In the genomic region with DNA sequence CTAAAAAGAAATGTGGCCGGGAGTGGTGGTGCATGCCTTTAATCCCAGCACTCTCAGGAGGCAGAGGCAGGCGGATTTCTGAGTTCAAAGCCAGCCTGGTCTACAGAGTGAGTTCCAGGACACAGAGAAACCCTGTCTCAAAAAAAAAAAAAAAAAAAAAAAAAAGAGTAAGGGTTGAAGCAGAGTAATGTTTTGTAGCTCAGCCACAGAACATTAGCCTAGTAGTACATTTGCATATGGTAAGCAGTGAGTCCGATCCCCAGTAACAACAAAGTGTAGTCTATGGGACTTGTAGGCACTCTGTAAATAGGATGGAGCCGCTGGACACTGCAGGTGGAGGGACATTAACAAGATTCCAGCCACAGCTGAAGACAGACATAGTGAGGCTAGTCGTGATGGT, we compare ENCODE assay signal across 22 mouse cellular contexts. TPM values are rescaled to one million over a fixed set of nuclear protein-coding genes. Genes with fewer than 3 reads are reported as not detected.
DNase-seq lines count a peak whose midpoint lies in the region; ATAC-seq and TF ChIP-seq lines count a peak whose summit lies in the region.
"Had no signal": no experiment of that assay in that cellular context is flagged by ENCODE, and none has a peak within 500 bp of the region (broad histone marks: within the 10 kb centered on the region; RNA-seq: fewer than 3 reads in every experiment).

No protein-coding gene starts in this region.

- H3K36me3 ChIP-seq in forebrain, postnatal 0 days (ENCODE audit: insufficient read depth) = no peaks in the 10 kb centered on the region
- H3K36me3 ChIP-seq in forebrain, embryonic 15.5 days = no peaks in the 10 kb centered on the region
- H3K36me3 ChIP-seq in hindbrain, embryonic 12.5 days = no peaks in the 10 kb centered on the region
- H3K36me3 ChIP-seq in hindbrain, postnatal 0 days (ENCODE audit: insufficient read depth, low read length) = no peaks in the 10 kb centered on the region
- no peaks in the 10 kb centered on the region for H3K36me3 ChIP-seq in midbrain, embryonic 13.5 days
- no peaks in the 10 kb centered on the region for H3K36me3 ChIP-seq in midbrain, postnatal 0 days (ENCODE audit: insufficient read depth, low read length)
- peaks cover 28% of the 10 kb centered on the region for H3K36me3 ChIP-seq in myocyte (ENCODE audit: control insufficient read depth, insufficient read depth)
- H3K36me3 ChIP-seq: embryonic facial prominence, embryonic 12.5 days; limb, embryonic 15.5 days; midbrain, embryonic 15.5 days; neural tube, embryonic 12.5 days had no signal

- no peaks in the 10 kb centered on the region for H3K9me3 ChIP-seq in forebrain, postnatal 0 days (ENCODE audit: low read length)
- no peaks in the 10 kb centered on the region for H3K9me3 ChIP-seq in forebrain, embryonic 15.5 days
- no peaks in the 10 kb centered on the region for H3K9me3 ChIP-seq in hindbrain, embryonic 12.5 days (replicated peaks)
- H3K9me3 ChIP-seq in hindbrain, postnatal 0 days (ENCODE audit: low read length) = no peaks in the 10 kb centered on the region
- H3K9me3 ChIP-seq in midbrain, embryonic 13.5 days = no peaks in the 10 kb centered on the region
- no peaks in the 10 kb centered on the region for H3K9me3 ChIP-seq in midbrain, postnatal 0 days (ENCODE audit: low read length)
- H3K9me3 ChIP-seq: embryonic facial prominence, embryonic 12.5 days; limb, embryonic 15.5 days; midbrain, embryonic 15.5 days; neural tube, embryonic 12.5 days had no signal

- peak overlapping the region; percentile 87; the same call in 1 of the 2 replicates for H3K4me2 ChIP-seq in forebrain, postnatal 0 days (ENCODE audit: low read depth)
- no peak overlapping the region for H3K4me2 ChIP-seq in forebrain, embryonic 15.5 days (replicated peaks)
- H3K4me2 ChIP-seq in hindbrain, embryonic 12.5 days (replicated peaks) = no peak overlapping the region
- H3K4me2 ChIP-seq in hindbrain, postnatal 0 days (ENCODE audit: low read depth, low read length) = no peak overlapping the region
- H3K4me2 ChIP-seq in midbrain, embryonic 13.5 days (replicated peaks) = no peak overlapping the region
- no peak overlapping the region for H3K4me2 ChIP-seq in midbrain, postnatal 0 days (ENCODE audit: low read depth, low read length, poor library complexity, severe bottlenecking)
- H3K4me2 ChIP-seq in myocyte (ENCODE audit: low read depth) = peak overlapping the region; percentile 84

- H3ac ChIP-seq in myocyte (ENCODE audit: control insufficient read depth, insufficient read length) = no peak overlapping the region

- no peaks in the 10 kb centered on the region for H3K27me3 ChIP-seq in forebrain, postnatal 0 days (ENCODE audit: insufficient read depth, low read length)
- 0 out of 2 replicates have a peak, but pooled peaks cover 6% of the 10 kb centered on the region for H3K27me3 ChIP-seq in forebrain, embryonic 15.5 days
- peaks cover 13% of the 10 kb centered on the region for H3K27me3 ChIP-seq in hindbrain, embryonic 12.5 days
- H3K27me3 ChIP-seq in hindbrain, postnatal 0 days (ENCODE audit: insufficient read depth, low read length) = no peaks in the 10 kb centered on the region
- peaks cover 12% of the 10 kb centered on the region for H3K27me3 ChIP-seq in midbrain, embryonic 13.5 days
- no peaks in the 10 kb centered on the region for H3K27me3 ChIP-seq in midbrain, postnatal 0 days (ENCODE audit: insufficient read depth, low read length)
- H3K27me3 ChIP-seq in myocyte (ENCODE audit: control insufficient read depth, insufficient read depth, insufficient read length) = no peaks in the 10 kb centered on the region
- H3K27me3 ChIP-seq: limb, embryonic 15.5 days; midbrain, embryonic 15.5 days had no signal

- ATAC-seq in forebrain, postnatal 0 days = no peak
- ATAC-seq in forebrain, embryonic 15.5 days (replicated peaks) = no peak
- ATAC-seq in hindbrain, embryonic 12.5 days (ENCODE audit: low FRiP score) = no peak
- no peak for ATAC-seq in hindbrain, postnatal 0 days
- ATAC-seq in midbrain, embryonic 13.5 days = no peak
- no peak for ATAC-seq in midbrain, postnatal 0 days (ENCODE audit: low FRiP score)

- TF ChIP-seq POLR2A in myocyte (IDR thresholded peaks at IDR 0.05; ENCODE audit: insufficient read length, low read depth) = no peak

- no peak for DNase-seq in forebrain, postnatal 0 days
- DNase-seq in hindbrain, postnatal 0 days (ENCODE audit: low spot score) = no peak
- DNase-seq in midbrain, postnatal 0 days (ENCODE audit: low spot score) = no peak
- no peak for DNase-seq in embryo, embryonic 11 days
- DNase-seq: gastrocnemius, postnatal 10 days; kidney, adult 8-10 months; right cerebral cortex, adult 18-20 months had no signal

- no peak overlapping the region for H3K9ac ChIP-seq in forebrain, postnatal 0 days
- no peak overlapping the region for H3K9ac ChIP-seq in forebrain, embryonic 15.5 days (replicated peaks)
- no peak overlapping the region for H3K9ac ChIP-seq in hindbrain, embryonic 12.5 days
- no peak overlapping the region for H3K9ac ChIP-seq in hindbrain, postnatal 0 days (replicated peaks; ENCODE audit: low read length)
- H3K9ac ChIP-seq in midbrain, embryonic 13.5 days (replicated peaks) = no peak overlapping the region
- no peak overlapping the region for H3K9ac ChIP-seq in midbrain, postnatal 0 days (replicated peaks; ENCODE audit: low read length, poor library complexity, severe bottlenecking)

- H3K27ac ChIP-seq in forebrain, postnatal 0 days (ENCODE audit: low read depth, low read length) = no peak overlapping the region
- H3K27ac ChIP-seq in forebrain, embryonic 15.5 days (replicated peaks) = no peak overlapping the region
- no peak overlapping the region for H3K27ac ChIP-seq in hindbrain, embryonic 12.5 days
- no peak overlapping the region for H3K27ac ChIP-seq in hindbrain, postnatal 0 days
- no peak overlapping the region for H3K27ac ChIP-seq in midbrain, embryonic 13.5 days
- no peak overlapping the region for H3K27ac ChIP-seq in midbrain, postnatal 0 days (ENCODE audit: low read depth, low read length)
- H3K27ac ChIP-seq: embryonic facial prominence, embryonic 12.5 days; limb, embryonic 15.5 days; midbrain, embryonic 15.5 days; neural tube, embryonic 12.5 days had no signal

- TF ChIP-seq CTCF in forebrain, postnatal 0 days (IDR thresholded peaks at IDR 0.05; ENCODE audit: low read depth) = no peak
- TF ChIP-seq CTCF in hindbrain, postnatal 0 days (IDR thresholded peaks at IDR 0.05; ENCODE audit: low read depth) = no peak
- no peak for TF ChIP-seq CTCF in midbrain, postnatal 0 days (IDR thresholded peaks at IDR 0.05)

- 0 out of 2 replicates have a peak, but pooled peaks cover 4% of the 10 kb centered on the region for H3K4me1 ChIP-seq in forebrain, postnatal 0 days (ENCODE audit: insufficient read depth)
- peaks cover 15% of the 10 kb centered on the region for H3K4me1 ChIP-seq in forebrain, embryonic 15.5 days
- H3K4me1 ChIP-seq in hindbrain, embryonic 12.5 days = peaks cover 14% of the 10 kb centered on the region
- peaks cover 4% of the 10 kb centered on the region; the same call in 1 of the 2 replicates for H3K4me1 ChIP-seq in hindbrain, postnatal 0 days (ENCODE audit: insufficient read depth, low read length)
- peaks cover 17% of the 10 kb centered on the region for H3K4me1 ChIP-seq in midbrain, embryonic 13.5 days (replicated peaks)
- peaks cover 3% of the 10 kb centered on the region; the same call in 1 of the 2 replicates for H3K4me1 ChIP-seq in midbrain, postnatal 0 days (ENCODE audit: insufficient read depth, low read length)

- 67% methylated on average over 5 of the region's 5 CpGs for WGBS in forebrain, postnatal 0 days
- 67% methylated on average over 5 of the region's 5 CpGs for WGBS in forebrain, embryonic 15.5 days
- WGBS in hindbrain, embryonic 12.5 days = 60% methylated on average over 5 of the region's 5 CpGs
- WGBS in hindbrain, postnatal 0 days = 69% methylated on average over 5 of the region's 5 CpGs
- WGBS in midbrain, embryonic 13.5 days = 62% methylated on average over 5 of the region's 5 CpGs
- WGBS in midbrain, postnatal 0 days = 61% methylated on average over 5 of the region's 5 CpGs

- H3K4me3 ChIP-seq in forebrain, postnatal 0 days (ENCODE audit: low read depth, low read length) = no peak overlapping the region
- H3K4me3 ChIP-seq in forebrain, embryonic 15.5 days = no peak overlapping the region
- peak overlapping the region; percentile 52; the same call in 1 of the 2 replicates for H3K4me3 ChIP-seq in hindbrain, embryonic 12.5 days
- no peak overlapping the region for H3K4me3 ChIP-seq in hindbrain, postnatal 0 days (ENCODE audit: low read length)
- H3K4me3 ChIP-seq in midbrain, embryonic 13.5 days (replicated peaks) = peak overlapping the region; percentile 55; the same call in 1 of the 2 replicates
- H3K4me3 ChIP-seq in midbrain, postnatal 0 days (ENCODE audit: low read depth, low read length) = no peak overlapping the region
- no peak overlapping the region for H3K4me3 ChIP-seq in myocyte

- peaks cover 33% of the 10 kb centered on the region for H3K79me2 ChIP-seq in myocyte (ENCODE audit: control insufficient read depth, insufficient read depth)

RNA-seq across cellular contexts. Expression of gene Trib3, which starts 1.1 kb away (rescaled TPM):
- 2.0 and 2.2 TPM in 2 replicates for total RNA-seq in forebrain, postnatal 0 days (2014; rRNA removed)
- polyA plus RNA-seq in forebrain, postnatal 0 days (2015; fragmentation: Nextera tagmentation; extraction: Ambion mirVana) = 1.3 and 1.4 TPM in 2 replicates
- 0.55 and 0.85 TPM in 2 replicates for polyA plus RNA-seq in forebrain, embryonic 15.5 days (2015; fragmentation: Nextera tagmentation; extraction: Ambion mirVana)
- polyA plus RNA-seq in hindbrain, embryonic 12.5 days (2016; fragmentation: Nextera tagmentation; extraction: Ambion mirVana) = 3.0 and 3.5 TPM in 2 replicates
- 2.5 and 4.2 TPM in 2 replicates for total RNA-seq in hindbrain, postnatal 0 days (2014; rRNA removed)
- polyA plus RNA-seq in hindbrain, postnatal 0 days (2015; fragmentation: Nextera tagmentation; extraction: Ambion mirVana) = 2.7 and 3.4 TPM in 2 replicates
- 0.82 and 0.89 TPM in 2 replicates for polyA plus RNA-seq in midbrain, embryonic 13.5 days (2015; fragmentation: Nextera tagmentation; extraction: Ambion mirVana)
- total RNA-seq in midbrain, postnatal 0 days (2014; rRNA removed) = 3.0 and 4.2 TPM in 2 replicates
- 3.0 and 3.4 TPM in 2 replicates for polyA plus RNA-seq in midbrain, postnatal 0 days (2015; fragmentation: Nextera tagmentation; extraction: Ambion mirVana)
- polyA plus RNA-seq in myocyte (2012; fragmentation: generic; extraction: Trizol) = 410 TPM
- total RNA-seq: common myeloid progenitor, adult 5-6 weeks had no signal

RNA-seq across cellular contexts. Expression of gene Rbck1, which starts 12.5 kb away (rescaled TPM):
- total RNA-seq in forebrain, postnatal 0 days (2014; rRNA removed) = 105 and 108 TPM in 2 replicates
- 88.9 and 90.7 TPM in 2 replicates for polyA plus RNA-seq in forebrain, postnatal 0 days (2015; fragmentation: Nextera tagmentation; extraction: Ambion mirVana)
- polyA plus RNA-seq in forebrain, embryonic 15.5 days (2015; fragmentation: Nextera tagmentation; extraction: Ambion mirVana) = 102 and 105 TPM in 2 replicates
- polyA plus RNA-seq in hindbrain, embryonic 12.5 days (2016; fragmentation: Nextera tagmentation; extraction: Ambion mirVana) = 91.5 and 91.9 TPM in 2 replicates
- total RNA-seq in hindbrain, postnatal 0 days (2014; rRNA removed) = 119 and 135 TPM in 2 replicates
- 77.9 and 81.6 TPM in 2 replicates for polyA plus RNA-seq in hindbrain, postnatal 0 days (2015; fragmentation: Nextera tagmentation; extraction: Ambion mirVana)
- polyA plus RNA-seq in midbrain, embryonic 13.5 days (2015; fragmentation: Nextera tagmentation; extraction: Ambion mirVana) = 99.2 and 108 TPM in 2 replicates
- 117 and 118 TPM in 2 replicates for total RNA-seq in midbrain, postnatal 0 days (2014; rRNA removed)
- polyA plus RNA-seq in midbrain, postnatal 0 days (2015; fragmentation: Nextera tagmentation; extraction: Ambion mirVana) = 90.5 and 92.0 TPM in 2 replicates
- polyA plus RNA-seq in myocyte (2012; fragmentation: generic; extraction: Trizol) = 73.3 TPM

RNA-seq across cellular contexts. Expression of gene Nrsn2, which starts 31.5 kb away (rescaled TPM):
- 30.9 and 43.7 TPM in 2 replicates for total RNA-seq in forebrain, postnatal 0 days (2014; rRNA removed)
- polyA plus RNA-seq in forebrain, postnatal 0 days (2015; fragmentation: Nextera tagmentation; extraction: Ambion mirVana) = 32.0 and 52.1 TPM in 2 replicates
- polyA plus RNA-seq in forebrain, embryonic 15.5 days (2015; fragmentation: Nextera tagmentation; extraction: Ambion mirVana) = 13.5 and 13.6 TPM in 2 replicates
- polyA plus RNA-seq in hindbrain, embryonic 12.5 days (2016; fragmentation: Nextera tagmentation; extraction: Ambion mirVana) = 14.4 and 15.0 TPM in 2 replicates
- total RNA-seq in hindbrain, postnatal 0 days (2014; rRNA removed) = 64.5 and 72.2 TPM in 2 replicates
- polyA plus RNA-seq in hindbrain, postnatal 0 days (2015; fragmentation: Nextera tagmentation; extraction: Ambion mirVana) = 83.8 and 91.3 TPM in 2 replicates
- polyA plus RNA-seq in midbrain, embryonic 13.5 days (2015; fragmentation: Nextera tagmentation; extraction: Ambion mirVana) = 26.8 and 28.5 TPM in 2 replicates
- total RNA-seq in midbrain, postnatal 0 days (2014; rRNA removed) = 72.5 and 80.2 TPM in 2 replicates
- 103 and 111 TPM in 2 replicates for polyA plus RNA-seq in midbrain, postnatal 0 days (2015; fragmentation: Nextera tagmentation; extraction: Ambion mirVana)
- not detected for polyA plus RNA-seq in myocyte (2012; fragmentation: generic; extraction: Trizol)
- total RNA-seq: common myeloid progenitor, adult 5-6 weeks; heart, adult 18-20 months; hematopoietic stem cell, adult 5-6 weeks; megakaryocyte, adult 5-6 weeks had no signal
- polyA plus RNA-seq: CD4-positive, CD25-positive, alpha-beta regulatory T cell, adult 4 months; inflammation-experienced regulatory T-cells, adult 6 months; thymus, postnatal 0 days had no signal

RNA-seq across cellular contexts. Expression of gene Tbc1d20, which starts 51.3 kb away (rescaled TPM):
- total RNA-seq in forebrain, postnatal 0 days (2014; rRNA removed) = 40.2 and 51.8 TPM in 2 replicates
- 24.4 and 27.2 TPM in 2 replicates for polyA plus RNA-seq in forebrain, postnatal 0 days (2015; fragmentation: Nextera tagmentation; extraction: Ambion mirVana)
- polyA plus RNA-seq in forebrain, embryonic 15.5 days (2015; fragmentation: Nextera tagmentation; extraction: Ambion mirVana) = 36.8 and 37.9 TPM in 2 replicates
- polyA plus RNA-seq in hindbrain, embryonic 12.5 days (2016; fragmentation: Nextera tagmentation; extraction: Ambion mirVana) = 41.5 and 43.5 TPM in 2 replicates
- 44.5 and 48.8 TPM in 2 replicates for total RNA-seq in hindbrain, postnatal 0 days (2014; rRNA removed)
- polyA plus RNA-seq in hindbrain, postnatal 0 days (2015; fragmentation: Nextera tagmentation; extraction: Ambion mirVana) = 27.5 and 27.7 TPM in 2 replicates
- polyA plus RNA-seq in midbrain, embryonic 13.5 days (2015; fragmentation: Nextera tagmentation; extraction: Ambion mirVana) = 32.2 and 36.2 TPM in 2 replicates
- 53.5 and 57.1 TPM in 2 replicates for total RNA-seq in midbrain, postnatal 0 days (2014; rRNA removed)
- 26.9 and 27.4 TPM in 2 replicates for polyA plus RNA-seq in midbrain, postnatal 0 days (2015; fragmentation: Nextera tagmentation; extraction: Ambion mirVana)
- polyA plus RNA-seq in myocyte (2012; fragmentation: generic; extraction: Trizol) = 51.8 TPM

RNA-seq across cellular contexts. Expression of gene Sox12, which starts 53.0 kb away (rescaled TPM):
- 47.1 and 47.8 TPM in 2 replicates for total RNA-seq in forebrain, postnatal 0 days (2014; rRNA removed)
- 10.0 and 11.9 TPM in 2 replicates for polyA plus RNA-seq in forebrain, postnatal 0 days (2015; fragmentation: Nextera tagmentation; extraction: Ambion mirVana)
- 17.7 and 18.3 TPM in 2 replicates for polyA plus RNA-seq in forebrain, embryonic 15.5 days (2015; fragmentation: Nextera tagmentation; extraction: Ambion mirVana)
- 19.5 and 19.6 TPM in 2 replicates for polyA plus RNA-seq in hindbrain, embryonic 12.5 days (2016; fragmentation: Nextera tagmentation; extraction: Ambion mirVana)
- total RNA-seq in hindbrain, postnatal 0 days (2014; rRNA removed) = 49.7 and 50.2 TPM in 2 replicates
- 9.7 and 10.1 TPM in 2 replicates for polyA plus RNA-seq in hindbrain, postnatal 0 days (2015; fragmentation: Nextera tagmentation; extraction: Ambion mirVana)
- 18.2 and 18.5 TPM in 2 replicates for polyA plus RNA-seq in midbrain, embryonic 13.5 days (2015; fragmentation: Nextera tagmentation; extraction: Ambion mirVana)
- 45.3 and 55.7 TPM in 2 replicates for total RNA-seq in midbrain, postnatal 0 days (2014; rRNA removed)
- 9.4 and 10.8 TPM in 2 replicates for polyA plus RNA-seq in midbrain, postnatal 0 days (2015; fragmentation: Nextera tagmentation; extraction: Ambion mirVana)
- polyA plus RNA-seq in myocyte (2012; fragmentation: generic; extraction: Trizol) = 7.8 TPM

Comparison
In these comparisons a context has a peak if more than half of its experiments do, and no peak if none do; other contexts are left out.
1. H3K4me2 ChIP-seq: peak in forebrain, postnatal 0 days (single experiment) and myocyte (single experiment); none in forebrain, embryonic 15.5 days (single experiment), hindbrain, embryonic 12.5 days (single experiment), hindbrain, postnatal 0 days (single experiment), midbrain, embryonic 13.5 days (single experiment) and midbrain, postnatal 0 days (single experiment).
2. H3K4me3 ChIP-seq: peak in hindbrain, embryonic 12.5 days (single experiment) and midbrain, embryonic 13.5 days (single experiment); none in forebrain, postnatal 0 days (single experiment), forebrain, embryonic 15.5 days (single experiment), hindbrain, postnatal 0 days (single experiment), midbrain, postnatal 0 days (single experiment) and myocyte (single experiment).
3. RNA of gene Trib3, which starts 1.1 kb away (polyA plus RNA-seq): 410 TPM in myocyte (single experiment); 3.0 to 3.5 TPM in hindbrain, embryonic 12.5 days, 3.0 to 3.4 TPM in midbrain, postnatal 0 days, 2.7 to 3.4 TPM in hindbrain, postnatal 0 days, 1.3 to 1.4 TPM in forebrain, postnatal 0 days, 0.82 to 0.89 TPM in midbrain, embryonic 13.5 days and 0.55 to 0.85 TPM in forebrain, embryonic 15.5 days; every median in the first group is over 10 times any median in the second.
4. RNA of gene Nrsn2, which starts 31.5 kb away (polyA plus RNA-seq): 103 to 111 TPM in midbrain, postnatal 0 days, 83.8 to 91.3 TPM in hindbrain, postnatal 0 days, 32.0 to 52.1 TPM in forebrain, postnatal 0 days, 26.8 to 28.5 TPM in midbrain, embryonic 13.5 days, 14.4 to 15.0 TPM in hindbrain, embryonic 12.5 days and 13.5 to 13.6 TPM in forebrain, embryonic 15.5 days; not detected in myocyte (single experiment); every median in the first group is over 10 times any median in the second.